Mouse (Mus musculus) stomach, postnatal 0 days (tissue): ENCODE results near the gene Dad1.

ENCODE experiments used
- CTCF ChIP-seq: IDR thresholded peaks from 2 replicates; pipeline ENCODE4 v1.5.1; 2016; ENCODE audit warnings: antibody characterized with exemption, low read depth, mild to moderate bottlenecking, moderate library complexity
- EP300 ChIP-seq: optimal IDR thresholded peaks from 2 replicates; pipeline ENCODE3; 2016; ENCODE audit warnings: antibody characterized with exemption

- no peak for TF ChIP-seq CTCF
- no peak for TF ChIP-seq EP300
Observed at GRCm38 (mm10) chr14:54267966-54268365, 14.1 kb upstream of the Dad1 start.
